Mouse (Mus musculus): ENCODE measurements at regions not wholly inside any gene's neighbourhood (a gene's known extent, or its start where the extent isn't known, plus 50 kb on each side); places are given as distances from the start of the nearest gene placed in this dataset.

DNA sequence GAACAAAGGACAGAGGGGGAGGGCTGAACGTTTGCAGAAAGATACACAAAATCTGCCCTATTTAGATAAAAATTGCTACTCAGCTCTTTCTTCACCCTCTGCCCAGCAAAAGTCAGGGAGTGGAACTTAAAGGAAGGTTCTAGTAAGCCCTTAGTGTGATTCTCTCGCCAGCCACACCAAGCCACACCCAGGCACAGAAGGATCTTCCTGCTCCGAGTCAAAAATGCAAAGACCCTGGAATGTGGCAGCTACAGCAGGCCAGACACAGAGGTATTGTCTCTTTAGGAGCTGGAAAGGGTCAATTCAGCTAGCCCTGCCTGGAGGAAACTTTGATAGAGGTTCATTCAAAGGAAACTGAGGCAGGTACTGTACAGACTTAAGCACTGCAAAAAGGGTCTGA is 52.3 kb upstream of the Isx start:
- no peak overlapping the region for H3K4me2 ChIP-seq (replicated peaks)
- H3K27ac ChIP-seq, result no peak overlapping the region
- no peak overlapping the region for H3K9ac ChIP-seq
- 16% methylated on average over 3 of the region's 3 CpGs for WGBS
- H3K4me3 ChIP-seq, result no peak overlapping the region
- H3K4me1 ChIP-seq, result no peaks in the 10 kb centered on the region
- H3K36me3 ChIP-seq, result no peaks in the 10 kb centered on the region
- H3K27me3 ChIP-seq, result no peaks in the 10 kb centered on the region
- no peaks in the 10 kb centered on the region for H3K9me3 ChIP-seq (replicated peaks)
- no peak for ATAC-seq (ENCODE audit: low FRiP score)

DNA sequence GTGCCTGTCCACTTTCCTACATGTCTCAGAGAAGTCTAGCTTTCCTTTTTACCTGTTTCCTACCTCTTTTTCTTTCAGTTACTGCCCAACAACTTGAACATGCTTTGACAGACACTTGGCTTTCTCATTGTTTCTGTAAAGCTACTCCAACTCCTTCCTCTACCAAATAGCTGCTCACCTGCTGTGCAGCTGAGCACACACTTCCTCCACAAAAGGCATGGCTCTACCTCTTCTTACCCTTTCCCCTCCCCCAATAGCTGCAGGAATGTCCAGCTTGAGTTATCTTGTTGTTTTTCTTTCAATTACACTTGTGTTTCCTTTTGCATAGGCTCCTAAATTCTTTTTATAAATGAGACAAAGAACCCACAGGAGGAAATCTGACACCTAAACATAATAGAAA is 50.7 kb upstream of the Isx start:
- H3K27me3 ChIP-seq, result no peaks in the 10 kb centered on the region

More for the DNA sequence above, 50.7 kb upstream of the Isx start:
- H3K27ac ChIP-seq, result no peak overlapping the region
- no peak overlapping the region for H3K4me3 ChIP-seq
- H3K4me2 ChIP-seq (replicated peaks), result no peak overlapping the region
- no peak for ATAC-seq (ENCODE audit: low FRiP score)
- H3K36me3 ChIP-seq, result no peaks in the 10 kb centered on the region
- H3K4me1 ChIP-seq, result no peaks in the 10 kb centered on the region
- H3K9ac ChIP-seq, result no peak overlapping the region
- H3K9me3 ChIP-seq (replicated peaks), result no peaks in the 10 kb centered on the region
